Mouse (Mus musculus) neural tube, embryonic 12.5 days (tissue): ENCODE data around the gene Flvcr1. TPM values are rescaled to one million over a fixed set of nuclear protein-coding genes. Genes with fewer than 3 reads are reported as not detected.

Experiments
- ATAC-seq: fragments of 200-750 bp; cut with Nextera tagmentation; 2 replicates; pipeline ENCODE4 v1.8.0; 2017; ENCODE audit warnings: low read depth, mild to moderate bottlenecking, moderate TSS enrichment, moderate library complexity; ENCODE audit not compliant: low FRiP score
- H3K27ac ChIP-seq: fragments of 300-500 bp; sonication (generic); 2 replicates; pipeline ENCODE4 v1.5.1; 2016
- H3K27me3 ChIP-seq: fragments of 300-500 bp; sonication (generic); replicated peaks from 2 replicates; pipeline ENCODE4 v1.6.1; 2016; ENCODE audit warnings: mild to moderate bottlenecking
- H3K36me3 ChIP-seq: fragments of 300-500 bp; sonication (generic); 2 replicates; pipeline ENCODE4 v1.6.1; 2016; ENCODE audit warnings: mild to moderate bottlenecking
- H3K4me1 ChIP-seq: fragments of 300-500 bp; sonication (generic); 2 replicates; pipeline ENCODE4 v1.6.1; 2016
- H3K4me2 ChIP-seq: fragments of 300-500 bp; sonication (generic); replicated peaks from 2 replicates; pipeline ENCODE4 v1.6.1; 2016; ENCODE audit warnings: mild to moderate bottlenecking
- H3K4me3 ChIP-seq: fragments of 300-500 bp; sonication (generic); 2 replicates; pipeline ENCODE4 v1.5.1; 2016
- H3K9ac ChIP-seq: fragments of 300-500 bp; sonication (generic); 2 replicates; pipeline ENCODE4 v1.6.1; 2016; ENCODE audit warnings: mild to moderate bottlenecking
- H3K9me3 ChIP-seq: fragments of 300-500 bp; sonication (generic); 2 replicates; pipeline ENCODE4 v1.6.1; 2016; ENCODE audit warnings: mild to moderate bottlenecking
- WGBS: fragments of 180-500 bp; shearing (Covaris S2); methylation state at CpG from one replicate; pipeline ENCODE4 v1.1.7; 2016; 5-methylcytosine and 5-hydroxymethylcytosine counted together
- polyA plus RNA-seq: library from polyadenylated mRNA; unstranded; fragments of >200 nt; fragmentation: Nextera tagmentation; extraction: Ambion mirVana; gene quantifications from 2 replicates; pipeline ENCODE4 v1.2.1, GENCODE M21; 2016

Gene Flvcr1
- 8.4 and 9.6 TPM in 2 replicates for polyA plus RNA-seq

GRCm38 (mm10) chr1:191026021-191026713 lies at the start of gene Flvcr1:
TSS of gene Flvcr1 (minus strand) at chr1:191026158.
- Histone ChIP-seq H3K4me1 (peaks cover 20% of the 10 kb centered on the region), H3K27ac (peak within 1 kb of the TSS; percentile 83), H3K36me3 (peaks cover 7% of the 10 kb centered on the region), H3K4me3 (peak within 1 kb of the TSS; percentile 59), H3K9ac (peak within 1 kb of the TSS; percentile 76), H3K27me3 (no peaks in the 10 kb centered on the region), H3K9me3 (no peaks in the 10 kb centered on the region), H3K4me2 (peak within 1 kb of the TSS; percentile 98)
- WGBS: under 1% methylated on average over 50 of the region's 50 CpGs
- ATAC-seq: peak; percentile 99

DNA sequence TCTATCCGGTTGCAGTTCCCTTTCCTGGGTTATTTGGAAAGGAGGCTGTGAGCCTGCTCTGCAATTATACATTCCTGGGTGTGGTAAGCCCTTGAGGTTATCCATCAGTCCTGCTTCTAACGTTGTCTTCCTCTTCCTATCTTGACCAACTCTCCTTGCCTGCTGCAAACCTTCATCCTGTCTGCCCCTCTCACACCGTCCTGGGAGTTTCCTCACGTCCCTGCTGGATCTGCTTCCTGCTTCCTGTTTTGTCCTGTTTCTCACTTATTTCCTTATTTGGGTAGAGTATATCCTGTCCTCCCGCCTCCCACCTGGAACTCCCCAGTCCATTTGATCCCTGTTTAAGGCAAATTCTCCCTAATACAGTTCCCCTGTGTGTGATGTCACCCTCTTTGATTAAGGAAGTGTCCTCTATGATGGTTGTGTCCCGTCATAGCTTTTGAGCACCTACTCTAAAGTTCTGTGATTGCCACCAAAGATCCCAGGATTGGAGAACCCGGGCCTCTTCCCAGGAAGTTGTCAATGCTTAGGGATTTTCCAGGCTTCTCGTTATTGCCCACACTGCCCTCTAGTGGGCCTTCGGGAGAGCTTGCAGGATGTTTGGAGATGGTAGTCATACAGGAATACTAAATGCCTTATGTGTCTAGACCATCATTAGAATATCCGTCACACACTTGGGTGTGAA lies 49.4 kb upstream of the Flvcr1 start:
- 78% methylated on average over 10 of the region's 10 CpGs for WGBS

DNA sequence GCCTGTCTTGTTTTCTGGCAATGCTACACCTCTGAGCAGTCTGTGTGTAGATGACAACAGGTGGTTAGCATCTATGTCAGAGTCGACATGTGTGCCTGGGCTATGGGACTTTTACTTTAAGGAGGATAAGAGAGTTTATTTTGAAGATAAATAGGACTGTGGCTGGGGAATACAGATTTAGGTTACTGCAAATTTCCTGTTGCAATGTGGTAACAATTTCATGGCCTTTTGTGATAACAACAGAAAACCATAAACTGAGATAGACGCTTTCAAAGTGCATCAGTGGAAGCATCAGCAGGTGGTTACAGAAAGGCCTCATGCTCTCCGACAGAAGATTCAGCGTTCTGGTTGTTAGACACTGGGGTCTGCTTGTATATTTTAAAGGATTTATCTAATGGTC lies 47.5 kb upstream of the Flvcr1 start:
- 89% methylated on average over 4 of the region's 4 CpGs for WGBS

More for the DNA sequence above, 49.4 kb upstream of the Flvcr1 start:
- Histone ChIP-seq H3K27me3 (no peaks in the 10 kb centered on the region), H3K4me3 (no peak overlapping the region), H3K4me1 (no peaks in the 10 kb centered on the region), H3K27ac (no peak overlapping the region), H3K4me2 (no peak overlapping the region), H3K36me3 (peaks cover 58% of the 10 kb centered on the region), H3K9me3 (no peaks in the 10 kb centered on the region), H3K9ac (no peak overlapping the region)
- no peak for ATAC-seq

GRCm38 (mm10) chr1:191073001-191073400 lies 47.0 kb upstream of the Flvcr1 start:
- ATAC-seq: no peak
- no peak overlapping the region for H3K4me3 ChIP-seq
- 87% methylated on average over 6 of the region's 6 CpGs for WGBS
- no peaks in the 10 kb centered on the region for H3K9me3 ChIP-seq
- peaks cover 67% of the 10 kb centered on the region for H3K36me3 ChIP-seq
- no peak overlapping the region for H3K9ac ChIP-seq
- H3K4me1 ChIP-seq: no peaks in the 10 kb centered on the region
- H3K27me3 ChIP-seq: no peaks in the 10 kb centered on the region
- H3K4me2 ChIP-seq: no peak overlapping the region
- H3K27ac ChIP-seq: no peak overlapping the region

More for the DNA sequence above, 47.5 kb upstream of the Flvcr1 start:
- Histone ChIP-seq H3K27me3 (no peaks in the 10 kb centered on the region), H3K9ac (no peak overlapping the region), H3K27ac (no peak overlapping the region), H3K4me1 (no peaks in the 10 kb centered on the region), H3K9me3 (no peaks in the 10 kb centered on the region), H3K36me3 (peaks cover 66% of the 10 kb centered on the region), H3K4me3 (no peak overlapping the region), H3K4me2 (no peak overlapping the region)
- ATAC-seq: no peak

GRCm38 (mm10) chr1:191072329-191072913 lies 46.5 kb upstream of the Flvcr1 start:
- no peak overlapping the region for H3K4me3 ChIP-seq
- no peaks in the 10 kb centered on the region for H3K4me1 ChIP-seq
- WGBS: 94% methylated on average over 16 of the region's 16 CpGs
- no peak overlapping the region for H3K9ac ChIP-seq
- H3K4me2 ChIP-seq: no peak overlapping the region
- no peaks in the 10 kb centered on the region for H3K27me3 ChIP-seq
- H3K27ac ChIP-seq: no peak overlapping the region
- peaks cover 67% of the 10 kb centered on the region for H3K36me3 ChIP-seq
- ATAC-seq: no peak
- no peaks in the 10 kb centered on the region for H3K9me3 ChIP-seq

- no peak for ATAC-seq
- H3K4me2 ChIP-seq: no peak overlapping the region
- no peak overlapping the region for H3K27ac ChIP-seq
- H3K27me3 ChIP-seq: no peaks in the 10 kb centered on the region
- no peaks in the 10 kb centered on the region for H3K9me3 ChIP-seq
- no peak overlapping the region for H3K4me3 ChIP-seq
- H3K9ac ChIP-seq: no peak overlapping the region
- no peaks in the 10 kb centered on the region for H3K4me1 ChIP-seq
- peaks cover 60% of the 10 kb centered on the region for H3K36me3 ChIP-seq
- 90% methylated on average over 6 of the region's 6 CpGs for WGBS
These were observed 45.7 kb upstream of the Flvcr1 start for GRCm38 (mm10) chr1:191071613-191072012.

GRCm38 (mm10) chr1:191070259-191070658 lies 44.3 kb upstream of the Flvcr1 start:
- Histone ChIP-seq H3K9me3 (no peaks in the 10 kb centered on the region), H3K27ac (no peak overlapping the region), H3K4me3 (no peak overlapping the region), H3K27me3 (no peaks in the 10 kb centered on the region), H3K36me3 (peaks cover 67% of the 10 kb centered on the region), H3K9ac (no peak overlapping the region), H3K4me2 (no peak overlapping the region), H3K4me1 (no peaks in the 10 kb centered on the region)
- 83% methylated on average over 4 of the region's 4 CpGs for WGBS
- no peak for ATAC-seq

GRCm38 (mm10) chr1:191068377-191068776 lies 42.4 kb upstream of the Flvcr1 start:
- H3K27me3 ChIP-seq: no peaks in the 10 kb centered on the region
- H3K4me1 ChIP-seq: peaks cover 7% of the 10 kb centered on the region
- H3K9ac ChIP-seq: no peak overlapping the region
- peaks cover 60% of the 10 kb centered on the region for H3K36me3 ChIP-seq
- no peaks in the 10 kb centered on the region for H3K9me3 ChIP-seq
- no peak overlapping the region for H3K4me3 ChIP-seq
- no peak for ATAC-seq
- no peak overlapping the region for H3K27ac ChIP-seq
- H3K4me2 ChIP-seq: no peak overlapping the region
- WGBS: 87% methylated on average over 5 of the region's 5 CpGs

- 83% methylated on average over 4 of the region's 4 CpGs for WGBS
- no peaks in the 10 kb centered on the region for H3K9me3 ChIP-seq
- H3K4me3 ChIP-seq: no peak overlapping the region
- peaks cover 30% of the 10 kb centered on the region for H3K36me3 ChIP-seq
- H3K4me2 ChIP-seq: no peak overlapping the region
- peaks cover 10% of the 10 kb centered on the region for H3K4me1 ChIP-seq
- H3K27me3 ChIP-seq: no peaks in the 10 kb centered on the region
- no peak overlapping the region for H3K27ac ChIP-seq
- H3K9ac ChIP-seq: no peak overlapping the region
- ATAC-seq: no peak
These were observed 39.2 kb upstream of the Flvcr1 start for GRCm38 (mm10) chr1:191065188-191065587.

DNA sequence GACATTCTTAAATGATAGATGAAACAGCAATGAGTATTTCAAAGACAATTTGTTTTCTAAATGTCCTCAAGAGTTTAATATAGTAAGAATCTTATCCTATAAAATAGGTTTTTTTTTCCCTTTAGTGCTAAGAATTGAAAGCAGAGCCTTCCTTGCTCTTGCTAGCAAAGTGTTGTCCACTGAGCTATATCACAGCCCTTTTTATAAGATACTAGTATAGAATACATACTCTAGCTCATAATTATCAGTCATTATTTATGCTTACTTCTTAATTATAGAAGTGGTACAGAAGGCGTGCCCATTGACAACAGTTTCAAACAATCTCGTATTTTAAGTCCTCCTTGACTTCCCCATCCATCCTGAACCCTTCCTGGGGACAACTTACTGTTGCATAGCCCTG lies 38.6 kb upstream of the Flvcr1 start:
- Histone ChIP-seq H3K36me3 (peaks cover 25% of the 10 kb centered on the region), H3K9ac (no peak overlapping the region), H3K4me3 (no peak overlapping the region), H3K9me3 (no peaks in the 10 kb centered on the region), H3K4me1 (peaks cover 10% of the 10 kb centered on the region), H3K4me2 (no peak overlapping the region), H3K27me3 (no peaks in the 10 kb centered on the region), H3K27ac (no peak overlapping the region)
- 88% methylated on average over 2 of the region's 2 CpGs for WGBS
- ATAC-seq: no peak

DNA sequence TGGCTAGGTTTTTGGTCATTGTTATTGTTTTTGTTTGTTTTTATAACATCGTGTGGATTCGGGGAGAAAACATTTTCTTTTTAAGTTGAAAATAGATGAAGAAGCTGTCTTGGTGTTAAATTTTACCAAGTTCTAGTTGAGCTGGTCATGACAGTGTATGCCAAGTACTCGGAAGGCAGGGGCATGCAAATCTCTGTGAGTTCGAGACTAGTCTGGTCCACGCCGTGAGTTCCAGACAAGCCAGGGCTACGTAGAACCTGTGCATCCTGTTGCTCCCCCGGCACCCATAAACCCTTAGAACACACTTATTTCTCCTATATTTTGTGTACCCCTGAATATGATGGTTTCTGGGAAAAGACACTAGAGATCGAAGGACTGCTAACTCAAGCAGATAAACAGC lies 37.7 kb upstream of the Flvcr1 start:
- ATAC-seq: no peak
- H3K9me3 ChIP-seq: no peaks in the 10 kb centered on the region
- no peak overlapping the region for H3K27ac ChIP-seq
- WGBS: 62% methylated on average over 9 of the region's 9 CpGs
- peak overlapping the region; percentile 85 for H3K4me3 ChIP-seq
- H3K4me2 ChIP-seq: peak overlapping the region; percentile 92
- H3K4me1 ChIP-seq: peaks cover 10% of the 10 kb centered on the region
- no peaks in the 10 kb centered on the region for H3K27me3 ChIP-seq
- H3K9ac ChIP-seq: peak overlapping the region; percentile 72
- H3K36me3 ChIP-seq: peaks cover 18% of the 10 kb centered on the region

DNA sequence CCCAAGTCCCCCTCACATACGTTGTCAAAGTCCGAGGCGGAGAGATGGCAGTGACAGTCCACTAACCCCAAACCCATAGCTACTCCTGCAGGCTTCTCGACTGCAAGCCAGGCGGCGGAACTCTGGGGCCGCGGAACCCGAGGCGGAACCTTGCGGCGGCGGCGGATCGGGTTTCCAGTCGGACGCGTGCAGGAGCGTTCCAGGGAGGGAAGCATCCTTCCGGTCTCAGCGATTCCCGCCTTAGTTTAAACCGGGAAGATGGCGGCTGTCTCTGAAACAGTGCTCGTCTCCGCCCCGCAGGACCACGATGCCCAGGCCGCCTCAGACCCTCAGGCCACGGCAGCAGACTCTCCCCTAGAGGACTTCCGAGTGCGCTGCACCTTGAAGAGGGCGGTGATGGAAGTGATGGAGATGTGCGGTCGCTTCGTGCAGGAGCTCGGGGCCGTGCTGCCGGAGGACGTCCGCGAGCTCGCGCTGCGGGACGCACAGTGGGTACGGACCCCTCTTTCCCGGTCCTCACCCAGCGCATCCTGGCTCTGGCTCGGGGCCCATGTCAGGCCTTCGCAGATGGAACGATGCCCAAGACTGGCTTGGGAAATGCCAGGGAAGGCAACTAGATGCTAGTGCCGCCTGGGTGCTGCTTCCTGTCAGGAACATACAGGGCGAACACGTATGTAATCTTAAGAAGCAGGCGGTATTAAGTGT lies 37.0 kb upstream of the Flvcr1 start, which contains the start of the genes Tatdn3 and Nsl1:
TSS of gene Tatdn3 (minus strand) at position 152 of the 705 bp plus-strand sequence.
TSS of gene Nsl1 (plus strand) at position 232 of the 705 bp plus-strand sequence.
- Histone ChIP-seq H3K9me3 (no peaks in the 10 kb centered on the region), H3K27me3 (no peaks in the 10 kb centered on the region), H3K4me2 (peak within 1 kb of the TSS; percentile 92), H3K4me3 (peak within 1 kb of the TSS; percentile 85), H3K4me1 (peaks cover 10% of the 10 kb centered on the region), H3K9ac (peak within 1 kb of the TSS; percentile 72), H3K27ac (no peak within 1 kb of the TSS), H3K36me3 (peaks cover 12% of the 10 kb centered on the region)
- peak; percentile 91 for ATAC-seq
- under 1% methylated on average over 56 of the region's 56 CpGs for WGBS
